Mouse (Mus musculus) kidney, postnatal 0 days (tissue): ENCODE data around the gene Eml3. TPM values are rescaled to one million over a fixed set of nuclear protein-coding genes. Genes with fewer than 3 reads are reported as not detected.
"Not testable (repeated sequence)": the region's sequence is repeated elsewhere in the genome, so short reads cannot be mapped to it uniquely, and the experiment has no call there.

Source experiments
- ATAC-seq: fragments of 200-750 bp; cut with Nextera tagmentation; replicated peaks from 2 replicates; pipeline ENCODE4 v1.8.0; 2017; ENCODE audit warnings: low read depth, moderate number of reproducible peaks, moderate TSS enrichment, moderate library complexity; ENCODE audit not compliant: low FRiP score
- DNase-seq: peaks from one replicate; pipeline ENCODE4 v3.0.0-alpha.2; 2016; ENCODE audit warnings: low spot score
- H3K27ac ChIP-seq: fragments of 300-500 bp; sonication (generic); 2 replicates; pipeline ENCODE4 v1.5.1; 2014; ENCODE audit warnings: mild to moderate bottlenecking
- H3K27me3 ChIP-seq: fragments of 300-500 bp; sonication (generic); 2 replicates; pipeline ENCODE4 v1.6.1; 2014; ENCODE audit warnings: low read length, mixed read lengths; ENCODE audit not compliant: insufficient read depth
- H3K36me3 ChIP-seq: fragments of 300-500 bp; sonication (generic); 2 replicates; pipeline ENCODE4 v1.6.1; 2014; ENCODE audit warnings: low read length, mixed read lengths; ENCODE audit not compliant: insufficient read depth
- H3K4me1 ChIP-seq: fragments of 300-500 bp; sonication (generic); replicated peaks from 2 replicates; pipeline ENCODE4 v1.6.1; 2014; ENCODE audit warnings: antibody characterized with exemption, low read length, mixed read lengths; ENCODE audit not compliant: insufficient read depth
- H3K4me2 ChIP-seq: fragments of 300-500 bp; sonication (generic); 2 replicates; pipeline ENCODE4 v1.6.1; 2014; ENCODE audit warnings: mild to moderate bottlenecking, low read length, moderate library complexity, mixed read lengths
- H3K4me3 ChIP-seq: fragments of 300-500 bp; sonication (generic); replicated peaks from 2 replicates; pipeline ENCODE4 v1.5.1; 2014; ENCODE audit warnings: low read depth, low read length
- H3K9ac ChIP-seq: fragments of 300-500 bp; sonication (generic); 2 replicates; pipeline ENCODE4 v1.6.1; 2014; ENCODE audit warnings: low read depth, low read length
- H3K9me3 ChIP-seq: fragments of 300-500 bp; sonication (generic); replicated peaks from 2 replicates; pipeline ENCODE4 v1.6.1; 2016; ENCODE audit warnings: low read length, inconsistent platforms, mixed read lengths
- CTCF ChIP-seq: IDR thresholded peaks from 2 replicates; pipeline ENCODE4 v1.5.1; 2016; ENCODE audit warnings: antibody characterized with exemption, low read depth, mild to moderate bottlenecking, moderate library complexity
- WGBS: fragments of 180-500 bp; shearing (Covaris S2); extraction: QIAGEN DNeasy Blood & Tissue Kit; methylation state at CpG from one replicate; pipeline ENCODE4 v1.1.7; 2014; 5-methylcytosine and 5-hydroxymethylcytosine counted together
- polyA plus RNA-seq: library from polyadenylated mRNA; unstranded; fragments of >200 nt; fragmentation: Nextera tagmentation; extraction: Ambion mirVana; gene quantifications from 2 replicates; pipeline ENCODE4 v1.2.1, GENCODE M21; 2015

Gene Eml3
- polyA plus RNA-seq, 1 experiment from 2014 or later = 25.5 TPM

DNA sequence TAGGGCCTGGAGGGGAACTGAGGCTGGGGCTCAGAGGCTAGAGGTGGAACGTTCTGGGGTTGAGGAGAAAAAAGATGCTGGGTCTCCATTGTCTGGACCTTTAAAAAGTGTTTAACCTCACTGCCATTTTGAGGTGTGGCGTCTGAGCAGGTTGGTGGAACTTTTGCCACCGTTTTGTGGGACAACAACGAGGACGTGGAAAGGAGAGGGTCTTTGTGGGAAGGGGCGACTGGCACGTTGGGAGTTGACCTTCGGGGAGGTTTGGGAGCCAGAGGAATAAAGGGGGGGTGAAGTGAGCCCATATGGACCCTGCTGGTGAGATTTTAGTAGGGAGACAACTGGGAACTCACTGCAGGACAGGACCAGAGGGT, 38.0 kb downstream of the Eml3 start:
- DNase-seq (no peak), ATAC-seq (no peak)
- Histone ChIP-seq H3K9me3 (no peaks in the 10 kb centered on the region), H3K4me2 (peak overlapping the region; percentile 81), H3K36me3 (peaks cover 64% of the 10 kb centered on the region), H3K4me3 (peak overlapping the region; percentile 89), H3K9ac (peak overlapping the region; percentile 94), H3K27me3 (no peaks in the 10 kb centered on the region), H3K4me1 (0 out of 2 replicates have a peak, but pooled peaks cover 5% of the 10 kb centered on the region), H3K27ac (peak overlapping the region; percentile 70)
- under 1% methylated on average over 8 of the region's 8 CpGs for WGBS
- no peak for TF ChIP-seq CTCF

DNA sequence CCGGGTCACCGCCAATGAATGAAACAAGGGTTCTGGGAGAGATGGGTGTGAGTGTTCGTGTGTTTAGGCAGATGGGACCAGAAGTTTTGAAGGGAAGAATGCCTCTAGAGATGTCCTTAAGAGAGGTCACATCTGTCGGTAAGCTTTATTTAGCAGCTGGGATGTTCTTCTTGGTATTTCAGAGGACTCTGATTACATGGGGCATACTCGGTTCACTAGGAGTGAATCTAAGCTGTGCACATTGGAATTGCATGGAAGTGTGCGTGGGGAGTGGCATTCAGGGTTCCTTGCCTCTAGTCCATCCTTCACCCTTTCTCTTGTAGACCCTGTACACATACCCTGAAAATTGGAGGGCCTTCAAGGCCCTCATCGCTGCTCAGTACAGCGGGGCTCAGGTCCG, 38.5 kb downstream of the Eml3 start:
- DNase-seq (no peak), ATAC-seq (no peak)
- Histone ChIP-seq H3K4me2 (peak overlapping the region; percentile 81), H3K9me3 (no peaks in the 10 kb centered on the region), H3K9ac (peak overlapping the region; percentile 94), H3K27me3 (no peaks in the 10 kb centered on the region), H3K4me3 (peak overlapping the region; percentile 89), H3K36me3 (peaks cover 61% of the 10 kb centered on the region), H3K27ac (no peak overlapping the region; the same call in 1 of the 2 replicates), H3K4me1 (0 out of 2 replicates have a peak, but pooled peaks cover 5% of the 10 kb centered on the region)
- no peak for TF ChIP-seq CTCF
- WGBS = 2% methylated on average over 9 of the region's 9 CpGs

- not testable (repeated sequence) for ATAC-seq
These were observed 43.1 kb downstream of the Eml3 start for GRCm38 (mm10) chr19:8972491-8972890.

DNA sequence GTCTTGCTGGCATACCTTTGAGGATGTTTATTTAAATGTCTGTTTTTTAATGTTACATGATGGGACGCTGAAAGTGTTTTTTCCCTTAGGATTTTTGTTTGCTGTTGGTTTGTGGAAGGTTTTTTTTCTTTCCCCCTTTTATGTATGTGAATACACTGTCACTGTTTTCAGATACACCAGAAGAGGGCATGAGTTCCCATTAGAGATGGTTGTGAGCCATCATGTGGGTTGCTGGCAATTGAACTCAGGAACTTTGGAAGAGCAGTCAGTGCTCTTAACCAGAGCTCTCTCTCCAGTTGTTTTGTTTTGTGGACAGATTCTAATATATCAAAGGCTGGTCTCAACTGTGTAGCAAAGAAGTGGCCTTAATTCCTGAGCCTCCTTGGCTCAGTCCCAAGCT, 45.3 kb downstream of the Eml3 start:
- no peak overlapping the region for H3K4me2 ChIP-seq
- H3K9ac ChIP-seq = no peak overlapping the region
- H3K27me3 ChIP-seq = no peaks in the 10 kb centered on the region
- no peaks in the 10 kb centered on the region for H3K9me3 ChIP-seq
- peaks cover 74% of the 10 kb centered on the region for H3K36me3 ChIP-seq
- no peaks in the 10 kb centered on the region for H3K4me1 ChIP-seq
- DNase-seq = no peak
- peak; percentile 23; the same call in 1 of the 2 replicates for TF ChIP-seq CTCF
- no peak for ATAC-seq
- H3K4me3 ChIP-seq = no peak overlapping the region
- WGBS = 68% methylated on average over 1 of the region's 1 CpGs
- H3K27ac ChIP-seq = no peak overlapping the region

More at GRCm38 (mm10) chr19:8972491-8972890, 43.1 kb downstream of the Eml3 start:
- not testable (repeated sequence) for H3K27me3 ChIP-seq, H3K9ac ChIP-seq, H3K4me2 ChIP-seq, DNase-seq, H3K4me1 ChIP-seq, H3K27ac ChIP-seq, H3K4me3 ChIP-seq, H3K9me3 ChIP-seq
- 84% methylated on average over 8 of the region's 8 CpGs for WGBS
- peaks cover 69% of the 10 kb centered on the region for H3K36me3 ChIP-seq

DNA sequence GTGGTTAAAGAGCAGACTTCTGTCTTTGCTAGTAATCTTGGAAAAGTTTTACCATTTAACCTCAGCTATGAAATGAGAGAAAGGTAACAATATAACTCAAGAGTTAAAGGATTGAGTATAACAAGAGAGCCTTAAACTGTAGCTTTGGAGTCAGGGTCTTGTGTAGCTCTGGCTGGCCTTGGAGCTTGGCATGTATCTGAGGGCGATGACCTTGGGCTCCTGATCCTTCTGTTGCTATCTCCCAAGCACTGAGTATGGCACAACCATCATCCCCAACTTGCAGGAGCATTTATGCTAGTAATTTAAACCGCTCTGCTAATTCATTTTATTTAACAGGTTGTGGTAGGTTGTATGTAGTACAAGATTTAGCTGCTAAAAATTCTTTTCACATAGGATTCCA, 46.1 kb downstream of the Eml3 start:
- WGBS = 95% methylated on average over 2 of the region's 2 CpGs
- H3K9ac ChIP-seq = no peak overlapping the region
- H3K27ac ChIP-seq = no peak overlapping the region
- H3K4me2 ChIP-seq = no peak overlapping the region
- peaks cover 66% of the 10 kb centered on the region for H3K36me3 ChIP-seq
- no peak for ATAC-seq
- H3K9me3 ChIP-seq = no peaks in the 10 kb centered on the region
- no peak for DNase-seq
- no peaks in the 10 kb centered on the region for H3K4me1 ChIP-seq
- TF ChIP-seq CTCF = no peak
- no peak overlapping the region for H3K4me3 ChIP-seq
- H3K27me3 ChIP-seq = no peaks in the 10 kb centered on the region

DNA sequence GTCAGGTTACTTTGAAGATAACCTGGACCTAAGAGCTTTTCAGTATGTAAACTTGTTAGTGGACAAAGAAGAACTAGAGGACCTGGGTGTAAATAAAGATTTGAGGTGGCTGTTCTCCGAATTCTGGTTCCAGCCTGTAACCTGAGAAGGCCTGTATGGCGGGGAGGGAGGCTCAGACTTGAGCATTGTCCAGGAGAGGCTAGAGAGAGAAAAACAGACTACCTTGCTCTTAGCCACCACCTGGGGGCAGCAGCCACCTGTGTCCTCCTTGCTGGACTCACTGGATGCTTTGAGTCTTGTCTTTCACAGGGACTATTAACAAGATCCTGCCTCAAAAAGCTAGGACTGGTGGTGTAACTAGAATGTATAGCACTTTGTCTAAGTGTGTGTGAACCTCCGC, 47.2 kb downstream of the Eml3 start:
- ATAC-seq (peak; percentile 77), DNase-seq (peak; percentile 90)
- WGBS = 41% methylated on average over 3 of the region's 3 CpGs
- H3K9me3 ChIP-seq = no peaks in the 10 kb centered on the region
- H3K9ac ChIP-seq = no peak overlapping the region
- no peak overlapping the region for H3K4me2 ChIP-seq
- no peak overlapping the region; the same call in 1 of the 2 replicates for H3K27ac ChIP-seq
- no peaks in the 10 kb centered on the region for H3K27me3 ChIP-seq
- H3K36me3 ChIP-seq = peaks cover 56% of the 10 kb centered on the region
- no peak overlapping the region for H3K4me3 ChIP-seq
- peak; percentile 86 for TF ChIP-seq CTCF
- no peaks in the 10 kb centered on the region for H3K4me1 ChIP-seq

DNA sequence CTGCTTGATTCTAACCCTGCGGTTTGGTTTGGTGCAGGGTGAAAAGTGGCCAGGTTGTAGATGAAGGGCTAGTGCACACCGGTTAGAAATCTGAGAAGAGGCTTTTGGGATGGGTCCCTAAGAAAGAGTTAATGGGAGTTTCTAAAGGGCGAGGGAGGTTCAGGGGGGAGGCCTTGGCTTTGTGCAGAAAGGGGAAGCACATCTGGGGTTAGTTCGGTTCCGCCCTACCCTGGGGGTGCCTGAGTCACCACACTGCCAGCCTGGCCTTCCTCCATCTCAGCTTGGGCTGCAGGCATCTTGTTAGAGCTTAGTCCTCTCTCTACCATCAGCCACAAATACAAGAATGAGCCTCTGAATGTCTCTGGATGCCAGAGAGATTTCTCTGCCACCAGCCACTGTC, 51.4 kb downstream of the Eml3 start:
- ATAC-seq = no peak
- no peak for TF ChIP-seq CTCF
- H3K27me3 ChIP-seq = no peaks in the 10 kb centered on the region
- H3K4me1 ChIP-seq = peaks cover 17% of the 10 kb centered on the region
- H3K9me3 ChIP-seq = no peaks in the 10 kb centered on the region
- no peak overlapping the region for H3K4me3 ChIP-seq
- 41% methylated on average over 5 of the region's 5 CpGs for WGBS
- no peak overlapping the region for H3K27ac ChIP-seq
- no peak for DNase-seq
- no peak overlapping the region for H3K4me2 ChIP-seq
- H3K9ac ChIP-seq = no peak overlapping the region
- H3K36me3 ChIP-seq = peaks cover 24% of the 10 kb centered on the region
